Mouse (Mus musculus) cerebellum, adult (tissue): ENCODE data around the gene Ang2.
"Not testable (repeated sequence)": the region's sequence is repeated elsewhere in the genome, so short reads cannot be mapped to it uniquely, and the experiment has no call there.

Experiments
- ATAC-seq: cut with Nextera tagmentation; 2 replicates; pipeline ENCODE4 v1.9.2; 2017; ENCODE audit warnings: mild to moderate bottlenecking, moderate library complexity, mixed read lengths; ENCODE audit not compliant: insufficient number of reproducible peaks, low FRiP score, low TSS enrichment

Gene Ang2

GRCm38 (mm10) chr14:51199098-51200023, at the start of gene Ang2:
Gene Ang2 (minus strand): TSS chr14:51199148.
- no peak for ATAC-seq

DNA sequence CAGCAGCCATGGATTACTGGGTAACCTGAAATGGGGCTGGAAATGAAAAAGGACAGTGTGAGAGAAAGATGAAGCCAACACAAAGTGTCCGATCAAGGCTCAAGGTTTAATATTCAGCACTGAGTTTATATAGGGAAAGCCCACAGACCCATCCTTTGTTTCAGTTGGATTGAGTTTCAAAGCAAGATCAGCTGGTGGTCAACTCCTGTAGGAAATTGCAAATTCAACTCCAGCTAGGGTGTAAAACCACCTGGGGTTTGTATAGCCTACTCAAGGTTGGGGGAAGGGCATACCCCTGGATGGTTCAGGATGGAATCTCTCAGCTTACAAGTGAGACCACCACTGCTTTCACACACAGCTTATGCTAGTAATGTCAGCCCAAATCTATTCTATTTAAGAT, 48.8 kb upstream of the Ang2 start:
- no peak for ATAC-seq

DNA sequence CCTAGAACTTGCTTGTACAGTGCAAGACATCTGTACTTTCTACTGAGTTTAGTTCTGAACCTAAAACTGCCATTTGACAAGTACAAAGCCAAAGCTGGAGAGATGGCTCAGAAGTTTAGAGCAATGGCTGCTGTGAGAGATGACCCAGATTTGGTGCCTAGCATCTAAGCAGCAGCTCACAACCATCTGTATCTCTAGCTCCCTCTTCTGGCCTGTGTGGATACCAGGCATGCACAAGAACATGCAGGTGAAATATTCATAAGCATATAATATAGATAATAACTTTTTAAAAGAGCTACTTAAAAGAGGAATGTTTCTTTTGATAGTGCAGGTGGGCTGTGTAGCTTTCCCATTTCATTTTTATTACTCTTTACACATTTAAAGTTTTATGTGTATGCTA, 42.0 kb upstream of the Ang2 start:
- ATAC-seq: no peak

DNA sequence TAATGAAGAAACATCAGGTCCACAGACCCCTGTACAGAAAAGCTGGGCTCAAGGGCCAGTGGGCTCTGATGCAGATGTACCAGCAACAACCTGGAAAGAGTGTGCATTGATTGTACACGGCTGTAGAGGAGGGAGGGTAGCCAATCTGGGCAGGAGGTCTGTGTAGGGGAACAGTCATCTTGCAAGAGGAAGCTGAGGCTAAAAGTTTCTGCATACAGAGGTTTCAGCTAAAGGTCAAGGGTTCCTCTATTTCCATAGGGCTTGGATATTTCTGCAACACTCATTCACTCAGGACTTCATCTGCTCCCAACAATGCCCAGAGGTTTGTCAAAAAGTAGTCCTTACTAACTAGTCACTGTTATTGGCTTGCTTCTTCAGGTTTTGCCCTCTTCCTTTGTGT, 38.5 kb upstream of the Ang2 start:
- ATAC-seq: not testable (repeated sequence)

DNA sequence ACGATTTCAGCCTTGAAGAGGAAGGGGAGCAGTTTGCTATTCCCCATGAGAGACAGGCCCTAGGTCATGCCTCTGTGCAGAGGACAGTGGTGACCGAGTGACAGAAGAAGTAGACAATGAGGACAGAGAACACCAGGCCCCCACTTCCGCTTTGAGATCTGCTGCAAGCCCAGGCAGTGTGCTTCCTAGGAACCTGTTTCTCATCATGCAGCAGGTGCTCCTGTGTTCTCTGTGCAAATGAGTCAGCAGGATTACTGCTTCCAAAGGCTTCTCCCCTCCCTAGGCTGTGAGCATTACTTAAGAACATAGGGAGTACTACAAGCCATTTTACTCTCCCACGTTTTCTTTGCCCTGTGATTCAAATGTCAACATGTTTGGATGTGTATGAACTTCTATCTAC, 30.7 kb upstream of the Ang2 start:
- ATAC-seq: not testable (repeated sequence)

- not testable (repeated sequence) for ATAC-seq
Measured at GRCm38 (mm10) chr14:51220075-51220474, 21.1 kb upstream of the Ang2 start.

GRCm38 (mm10) chr14:51203115-51203514, 4.2 kb upstream of the Ang2 start, which contains the start of gene Ear14:
Gene Ear14 (plus strand): TSS chr14:51203391.
- ATAC-seq: no peak

DNA sequence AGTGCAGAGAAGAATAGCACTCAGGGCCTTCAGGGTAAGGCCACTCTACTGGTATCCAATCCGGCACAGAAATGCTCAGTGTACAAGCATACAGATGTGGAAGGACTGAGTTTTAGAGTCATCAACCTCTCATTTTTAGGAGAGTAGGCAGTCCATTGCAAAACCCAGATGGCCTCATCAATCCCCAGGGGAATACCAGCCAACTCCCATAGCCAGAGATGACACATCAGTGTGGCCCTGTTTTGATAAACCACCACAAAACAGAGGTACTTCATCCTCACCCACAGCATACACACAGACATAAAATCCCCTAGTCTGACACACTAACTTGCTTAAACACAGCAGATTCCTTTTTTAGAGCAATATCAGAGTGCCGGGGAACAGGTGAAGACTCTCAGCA, 1.5 kb upstream of the Ang2 start:
- no peak for ATAC-seq

DNA sequence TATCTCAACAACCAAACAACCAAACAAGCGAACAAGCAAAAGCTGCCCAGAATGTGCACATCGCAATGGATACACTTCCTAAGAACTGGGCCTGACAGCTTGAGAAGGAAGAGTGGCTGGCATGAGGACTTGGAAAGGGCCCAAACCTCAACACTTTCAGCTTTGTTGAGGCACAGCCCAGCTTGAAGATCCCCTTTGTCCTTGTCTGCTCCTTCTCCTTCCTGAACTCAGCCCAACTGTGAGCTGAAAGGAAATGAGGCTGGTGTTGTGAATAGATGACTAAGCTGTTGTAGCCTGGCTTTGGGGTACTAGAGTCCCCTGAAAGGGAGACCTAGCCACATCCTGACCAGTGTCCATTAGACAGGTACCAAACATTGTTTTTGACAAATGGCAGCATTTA, 1.1 kb upstream of the Ang2 start:
- no peak for ATAC-seq

GRCm38 (mm10) chr14:51195681-51196080, 3.3 kb downstream of the Ang2 start:
- ATAC-seq: no peak

DNA sequence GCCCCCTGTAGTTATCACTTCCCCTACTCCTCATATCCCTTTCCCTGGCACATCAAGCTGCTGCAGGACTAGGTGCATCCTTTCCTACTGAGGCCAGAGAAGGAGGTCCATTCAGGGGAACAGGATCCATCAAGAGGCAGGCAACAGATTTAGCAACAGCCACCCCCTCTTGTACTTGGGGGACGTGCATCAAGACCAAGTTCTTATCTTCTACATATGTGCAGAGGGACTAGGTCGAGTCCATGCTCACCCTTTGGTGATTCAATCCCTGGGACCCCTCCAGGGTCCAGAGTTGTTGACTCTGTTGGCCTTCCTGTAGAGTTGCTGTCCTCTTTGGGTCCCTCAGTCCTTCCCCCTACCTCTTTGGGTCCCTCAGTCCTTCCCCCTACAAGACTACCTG, 17.9 kb downstream of the Ang2 start:
- ATAC-seq: not testable (repeated sequence)

DNA sequence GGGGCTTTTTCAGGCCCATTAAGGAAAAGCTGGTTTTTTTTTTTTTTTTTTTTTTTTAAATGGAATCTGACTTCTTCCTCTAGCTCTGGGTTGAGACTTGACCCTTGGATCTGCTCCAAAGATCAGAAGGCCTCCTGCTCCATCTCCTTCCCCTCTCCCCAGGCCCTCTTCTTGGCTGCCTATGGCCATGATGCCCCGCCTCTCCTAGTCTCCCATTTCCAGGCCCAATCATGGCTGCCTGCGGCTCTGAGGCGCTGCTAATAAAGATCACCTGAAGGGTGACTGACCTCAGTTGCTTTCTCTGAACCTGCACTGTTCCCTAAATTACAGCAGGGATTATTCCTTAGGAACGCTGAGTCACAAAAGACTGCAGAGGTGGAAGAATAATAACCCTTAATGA, 25.1 kb downstream of the Ang2 start:
- ATAC-seq: no peak

- ATAC-seq: not testable (repeated sequence)
Measured at GRCm38 (mm10) chr14:51172947-51173346, 26.0 kb downstream of the Ang2 start.

GRCm38 (mm10) chr14:51172095-51172865, 26.7 kb downstream of the Ang2 start:
- ATAC-seq: peak; percentile 46; the same call in 1 of the 2 replicates

DNA sequence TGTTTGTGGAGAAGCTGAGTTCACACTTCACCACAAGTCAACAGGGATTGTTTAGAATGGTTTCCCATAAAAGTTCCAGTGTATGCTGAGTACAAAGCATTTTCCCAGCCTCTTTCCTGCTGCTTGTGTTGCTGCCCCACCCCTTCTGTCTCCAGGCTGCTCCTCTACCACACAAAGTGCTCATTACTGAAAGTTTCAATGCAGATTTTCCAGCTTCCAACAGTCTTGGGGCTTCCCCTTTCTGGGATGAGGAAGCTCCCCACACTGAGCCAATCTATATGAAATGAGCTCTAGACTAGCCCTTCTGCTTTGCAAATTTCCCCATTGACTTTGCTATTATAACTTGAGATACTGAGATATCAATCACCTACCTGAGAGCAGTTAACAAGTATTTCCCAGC, 32.9 kb downstream of the Ang2 start:
- ATAC-seq: no peak

DNA sequence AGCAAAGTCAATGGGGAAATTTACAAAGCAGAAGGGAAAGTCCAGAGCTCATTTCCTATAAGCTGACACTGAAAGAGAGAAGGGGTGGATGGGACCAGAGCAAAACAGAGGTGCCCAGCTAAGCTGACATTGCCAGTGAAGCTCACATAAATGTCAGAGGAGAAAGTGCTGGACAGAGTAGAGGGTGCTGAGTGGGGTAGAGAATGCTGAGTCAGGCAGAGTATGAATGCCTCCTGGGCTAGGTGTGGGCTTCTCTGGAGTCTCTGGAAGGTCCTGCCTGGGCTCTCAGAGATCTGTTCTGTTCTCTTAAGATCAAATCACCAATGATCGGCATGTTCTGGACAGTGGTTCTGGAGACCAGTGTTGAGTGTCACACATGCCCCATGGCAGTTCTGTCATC, 33.5 kb downstream of the Ang2 start:
- ATAC-seq: no peak

GRCm38 (mm10) chr14:51163323-51163722, 35.6 kb downstream of the Ang2 start:
- ATAC-seq: not testable (repeated sequence)

DNA sequence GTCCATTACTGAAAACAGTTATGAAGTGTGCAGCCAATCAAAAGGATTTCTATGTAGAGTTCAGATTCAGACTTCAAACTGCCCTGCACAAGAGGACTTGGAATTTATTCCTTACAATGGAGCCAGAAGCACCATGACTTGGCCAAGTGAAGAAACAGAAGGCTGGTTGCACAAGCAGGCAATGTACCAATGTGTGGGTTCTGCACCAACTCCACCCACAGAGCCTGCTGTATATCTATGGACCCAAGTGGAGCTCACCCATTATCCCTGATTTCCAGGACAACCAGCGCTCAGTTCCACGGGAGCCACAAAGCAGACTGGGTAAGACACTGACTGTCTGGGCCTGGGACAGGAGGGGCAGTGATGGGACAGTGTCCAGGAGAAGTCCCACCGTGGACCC, 37.0 kb downstream of the Ang2 start, which contains the start of gene Rnase2b:
Gene Rnase2b, plus strand, starts transcription at position 285 of the 400 bp plus-strand sequence.
- not testable (repeated sequence) for ATAC-seq

DNA sequence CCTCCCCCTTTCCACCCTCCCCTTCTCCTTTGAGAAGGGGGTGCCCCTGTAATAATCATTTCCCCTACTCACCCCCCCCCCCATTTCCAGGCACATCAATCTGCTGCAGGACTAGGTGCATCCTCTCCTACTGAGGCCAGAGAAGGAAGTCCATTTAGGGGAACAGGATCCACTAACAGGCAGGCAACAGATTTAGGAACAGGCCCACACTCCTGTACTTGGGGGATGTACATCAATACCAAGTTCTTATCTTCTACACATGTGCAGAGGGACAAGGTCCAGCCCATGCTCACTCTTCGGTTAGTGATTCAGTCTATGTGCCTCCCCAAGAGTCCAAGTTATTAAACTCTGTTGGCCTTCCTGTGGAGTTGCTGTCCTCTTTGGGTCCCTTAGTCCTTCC, 41.9 kb downstream of the Ang2 start:
- no peak for ATAC-seq

- no peak for ATAC-seq
Measured at GRCm38 (mm10) chr14:51156736-51157068, 42.2 kb downstream of the Ang2 start.

DNA sequence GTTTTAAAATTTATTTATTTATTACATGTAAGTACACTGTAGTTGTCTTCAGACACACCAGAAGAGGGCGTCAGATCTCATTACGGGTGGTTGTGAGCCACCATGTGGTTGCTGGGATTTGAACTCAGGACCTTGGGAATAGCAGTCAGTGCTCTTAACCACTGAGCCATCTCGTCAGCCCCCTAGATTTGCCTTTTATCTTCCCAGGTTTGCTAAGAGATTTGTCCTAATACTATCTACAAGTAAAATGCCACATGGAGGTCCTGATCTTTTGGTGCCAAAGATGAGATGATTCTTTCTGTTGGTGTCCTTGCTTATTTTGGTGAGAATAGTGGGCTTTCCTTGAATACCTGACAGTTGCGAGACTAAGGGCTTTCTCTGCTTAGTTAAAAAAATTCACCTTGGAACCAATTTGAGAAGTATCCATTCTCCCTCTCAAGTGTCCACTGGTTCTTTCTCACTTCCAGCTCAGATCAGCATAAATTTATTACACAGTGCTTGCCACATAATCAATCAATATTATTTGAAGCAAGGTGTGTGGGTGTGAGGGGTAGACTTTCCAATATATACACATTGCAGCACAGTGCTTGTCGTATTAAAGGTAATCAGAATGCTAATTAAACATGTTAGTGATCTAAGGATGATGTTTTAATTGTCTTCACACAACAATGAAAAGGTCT, 42.8 kb downstream of the Ang2 start:
- ATAC-seq: no peak
